Comparison of ENCODE assay signal across 9 mouse cellular contexts in genomic region chr1:74807551-74808071, GRCm38 (mm10). TPM values are rescaled to one million over a fixed set of nuclear protein-coding genes. Genes with fewer than 3 reads are reported as not detected.
DNase-seq lines count a peak whose midpoint lies in the region; ATAC-seq and TF ChIP-seq lines count a peak whose summit lies in the region.
"Had no signal": no experiment of that assay in that cellular context is flagged by ENCODE, and none has a peak within 500 bp of the region (broad histone marks: within the 10 kb centered on the region; RNA-seq: fewer than 3 reads in every experiment).

No protein-coding gene starts in this region.

- H3K9me3 ChIP-seq in heart, embryonic 15.5 days (replicated peaks): no peaks in the 10 kb centered on the region
- no peaks in the 10 kb centered on the region for H3K9me3 ChIP-seq in hindbrain, embryonic 12.5 days (replicated peaks)
- no peaks in the 10 kb centered on the region for H3K9me3 ChIP-seq in midbrain, postnatal 0 days (ENCODE audit: low read length)

- no peak for ATAC-seq in heart, embryonic 15.5 days (replicated peaks; ENCODE audit: insufficient number of reproducible peaks, insufficient read depth, low FRiP score, low read depth)
- peak; percentile 24 for ATAC-seq in hindbrain, embryonic 12.5 days (ENCODE audit: low FRiP score)
- peak; percentile 46 for ATAC-seq in midbrain, postnatal 0 days (ENCODE audit: low FRiP score)

- peaks cover 39% of the 10 kb centered on the region for H3K4me1 ChIP-seq in heart, embryonic 15.5 days (replicated peaks)
- peaks cover 54% of the 10 kb centered on the region for H3K4me1 ChIP-seq in hindbrain, embryonic 12.5 days
- H3K4me1 ChIP-seq in midbrain, postnatal 0 days (ENCODE audit: insufficient read depth, low read length): peaks cover 28% of the 10 kb centered on the region

- H3K4me3 ChIP-seq in heart, embryonic 15.5 days: peak overlapping the region; percentile 33; the same call in 1 of the 2 replicates
- H3K4me3 ChIP-seq in hindbrain, embryonic 12.5 days: 0 out of 2 replicates have a peak overlapping the region, but pooled peaks have one; percentile 2
- H3K4me3 ChIP-seq in midbrain, postnatal 0 days (ENCODE audit: low read depth, low read length): peak overlapping the region; percentile 35

- peaks cover 95% of the 10 kb centered on the region for H3K27me3 ChIP-seq in heart, embryonic 15.5 days
- H3K27me3 ChIP-seq in hindbrain, embryonic 12.5 days: peaks cover 69% of the 10 kb centered on the region
- peaks cover 18% of the 10 kb centered on the region for H3K27me3 ChIP-seq in midbrain, postnatal 0 days (ENCODE audit: insufficient read depth, low read length)

- H3K27ac ChIP-seq in heart, embryonic 15.5 days: no peak overlapping the region
- 0 out of 2 replicates have a peak overlapping the region, but pooled peaks have one; percentile 13 for H3K27ac ChIP-seq in hindbrain, embryonic 12.5 days
- H3K27ac ChIP-seq in midbrain, postnatal 0 days (ENCODE audit: low read depth, low read length): peak overlapping the region; percentile 57; the same call in 1 of the 2 replicates

- no peak for DNase-seq in heart, postnatal 25 days (ENCODE audit: low spot score)
- peak; percentile 66 for DNase-seq in adrenal gland, postnatal 10 days
- peak; percentile 36 for DNase-seq in midbrain, postnatal 0 days (ENCODE audit: low spot score)
- no peak for DNase-seq in cerebellum, postnatal 14 days
- DNase-seq in ovary, postnatal 36 days (ENCODE audit: low spot score): no peak
- no peak for DNase-seq in gastrocnemius, adult 8-10 months (ENCODE audit: low spot score in 2 of 2)

- peak overlapping the region; percentile 55 for H3K4me2 ChIP-seq in heart, embryonic 15.5 days
- H3K4me2 ChIP-seq in hindbrain, embryonic 12.5 days (replicated peaks): peak overlapping the region; percentile 52
- peak overlapping the region; percentile 81 for H3K4me2 ChIP-seq in midbrain, postnatal 0 days (ENCODE audit: low read depth, low read length, poor library complexity, severe bottlenecking)

- intact Hi-C loops in heart, postnatal 25 days (cut with DNase I): loop anchor here (1.0 kb wide), 1 partner anchor 19 kb away; no protein-coding TSS in a partner anchor

- TF ChIP-seq CTCF in midbrain, postnatal 0 days (IDR thresholded peaks at IDR 0.05): no peak

- H3K36me3 ChIP-seq in heart, embryonic 15.5 days: no peaks in the 10 kb centered on the region
- H3K36me3 ChIP-seq in hindbrain, embryonic 12.5 days: no peaks in the 10 kb centered on the region
- no peaks in the 10 kb centered on the region for H3K36me3 ChIP-seq in midbrain, postnatal 0 days (ENCODE audit: insufficient read depth, low read length)

- H3K9ac ChIP-seq in heart, embryonic 15.5 days: peak overlapping the region; percentile 6; the same call in 1 of the 2 replicates
- no peak overlapping the region for H3K9ac ChIP-seq in hindbrain, embryonic 12.5 days
- no peak overlapping the region; the same call in 1 of the 2 replicates for H3K9ac ChIP-seq in midbrain, postnatal 0 days (replicated peaks; ENCODE audit: low read length, poor library complexity, severe bottlenecking)

- 10% methylated on average over 23 of the region's 23 CpGs for WGBS in heart, embryonic 15.5 days
- 2% methylated on average over 23 of the region's 23 CpGs for WGBS in hindbrain, embryonic 12.5 days
- 3% methylated on average over 23 of the region's 23 CpGs for WGBS in midbrain, postnatal 0 days

RNA-seq across cellular contexts. Expression of gene Wnt10a, which starts 16.3 kb away (rescaled TPM):
- 0.16 TPM in 1 of 2 replicates, not detected in the other for polyA plus RNA-seq in heart, embryonic 15.5 days (2015; fragmentation: Nextera tagmentation; extraction: Ambion mirVana)
- total RNA-seq in heart, postnatal 25 days (2021): not detected
- total RNA-seq in adrenal gland, postnatal 10 days (2021): under 1 TPM; 0.27 to 0.57 TPM
- polyA plus RNA-seq in hindbrain, embryonic 12.5 days (2016; fragmentation: Nextera tagmentation; extraction: Ambion mirVana): 1.2 and 2.3 TPM in 2 replicates
- 0.09 and 0.82 TPM in 2 replicates for total RNA-seq in midbrain, postnatal 0 days (2014; rRNA removed)
- polyA plus RNA-seq in midbrain, postnatal 0 days (2015; fragmentation: Nextera tagmentation; extraction: Ambion mirVana): 0.10 and 0.38 TPM in 2 replicates
- total RNA-seq in gastrocnemius, adult 8-10 months (2022): under 1 TPM in 1 of 4 experiments, not detected in 3; 0.16 TPM
- total RNA-seq: common myeloid progenitor, adult 5-6 weeks had no signal

RNA-seq across cellular contexts. Expression of gene Wnt6, which starts 35.9 kb away (rescaled TPM):
- polyA plus RNA-seq in heart, embryonic 15.5 days (2015; fragmentation: Nextera tagmentation; extraction: Ambion mirVana): 0.13 and 0.57 TPM in 2 replicates
- under 1 TPM in 1 of 2 experiments, not detected in 1; 0.20 TPM for total RNA-seq in heart, postnatal 25 days (2021)
- 1 to 10 TPM; 2.6 to 4.2 TPM for total RNA-seq in adrenal gland, postnatal 10 days (2021)
- 9.6 and 11.4 TPM in 2 replicates for polyA plus RNA-seq in hindbrain, embryonic 12.5 days (2016; fragmentation: Nextera tagmentation; extraction: Ambion mirVana)
- total RNA-seq in midbrain, postnatal 0 days (2014; rRNA removed): 6.2 and 8.4 TPM in 2 replicates
- polyA plus RNA-seq in midbrain, postnatal 0 days (2015; fragmentation: Nextera tagmentation; extraction: Ambion mirVana): 6.3 and 6.6 TPM in 2 replicates
- under 1 TPM in 3 of 4 experiments, not detected in 1; 0.27 to 0.72 (median 0.48) TPM for total RNA-seq in gastrocnemius, adult 8-10 months (2022)
- total RNA-seq: common myeloid progenitor, adult 5-6 weeks had no signal

RNA-seq across cellular contexts. Expression of gene Cdk5r2, which starts 47.1 kb away (rescaled TPM):
- polyA plus RNA-seq in heart, embryonic 15.5 days (2015; fragmentation: Nextera tagmentation; extraction: Ambion mirVana): 0.08 TPM in 1 of 2 replicates, not detected in the other
- total RNA-seq in heart, postnatal 25 days (2021): not detected
- 1 to 10 TPM; 4.8 to 6.6 TPM for total RNA-seq in adrenal gland, postnatal 10 days (2021)
- 6.9 and 7.5 TPM in 2 replicates for polyA plus RNA-seq in hindbrain, embryonic 12.5 days (2016; fragmentation: Nextera tagmentation; extraction: Ambion mirVana)
- total RNA-seq in midbrain, postnatal 0 days (2014; rRNA removed): 64.0 and 70.2 TPM in 2 replicates
- 15.4 and 17.8 TPM in 2 replicates for polyA plus RNA-seq in midbrain, postnatal 0 days (2015; fragmentation: Nextera tagmentation; extraction: Ambion mirVana)
- total RNA-seq in gastrocnemius, adult 8-10 months (2022): not detected
- total RNA-seq: common myeloid progenitor, adult 5-6 weeks had no signal

RNA-seq across cellular contexts. Expression of gene Prkag3, which starts 58.6 kb away (rescaled TPM):
- 3.8 and 4.6 TPM in 2 replicates for polyA plus RNA-seq in heart, embryonic 15.5 days (2015; fragmentation: Nextera tagmentation; extraction: Ambion mirVana)
- total RNA-seq in heart, postnatal 25 days (2021): 1 to 10 TPM in 1 of 2 experiments, under 1 TPM in 1; 0.96 to 2.7 TPM
- total RNA-seq in adrenal gland, postnatal 10 days (2021): 1 to 10 TPM in 1 of 2 experiments, under 1 TPM in 1; 0.69 to 1.1 TPM
- polyA plus RNA-seq in hindbrain, embryonic 12.5 days (2016; fragmentation: Nextera tagmentation; extraction: Ambion mirVana): 0.21 and 0.38 TPM in 2 replicates
- 0.11 TPM in 1 of 2 replicates, not detected in the other for total RNA-seq in midbrain, postnatal 0 days (2014; rRNA removed)
- polyA plus RNA-seq in midbrain, postnatal 0 days (2015; fragmentation: Nextera tagmentation; extraction: Ambion mirVana): 0.09 TPM in 1 of 2 replicates, not detected in the other
- 100 to 1,000 TPM in 3 of 4 experiments, 10 to 100 TPM in 1; 76.0 to 167 (median 125) TPM for total RNA-seq in gastrocnemius, adult 8-10 months (2022)
- total RNA-seq: common myeloid progenitor, adult 5-6 weeks had no signal

Comparison
In these comparisons a context has a peak if more than half of its experiments do, and no peak if none do; other contexts are left out.
1. DNase-seq: peak in adrenal gland, postnatal 10 days (single experiment) and midbrain, postnatal 0 days (single experiment); none in heart, postnatal 25 days (single experiment), cerebellum, postnatal 14 days (0 of 2), ovary, postnatal 36 days (single experiment) and gastrocnemius, adult 8-10 months (0 of 2).
2. Peak in every context shown above with its lines, with median percentiles within 50 percentile points of each other: H3K4me2 ChIP-seq and H3K4me3 ChIP-seq.